Mouse (Mus musculus) fat pad, adult 2 months (tissue): Measurements from ENCODE around the gene Gtf3c2.

Experiments
- DNase-seq: peaks from one replicate; pipeline ENCODE4 v3.0.0-alpha.2; 2011; ENCODE audit warnings: low read depth, low spot score; ENCODE audit errors: extremely low read depth

Gene Gtf3c2

GRCm38 (mm10) chr5:31153516-31154151 is 26.3 kb downstream of the Gtf3c2 start:
- no peak for DNase-seq

DNA sequence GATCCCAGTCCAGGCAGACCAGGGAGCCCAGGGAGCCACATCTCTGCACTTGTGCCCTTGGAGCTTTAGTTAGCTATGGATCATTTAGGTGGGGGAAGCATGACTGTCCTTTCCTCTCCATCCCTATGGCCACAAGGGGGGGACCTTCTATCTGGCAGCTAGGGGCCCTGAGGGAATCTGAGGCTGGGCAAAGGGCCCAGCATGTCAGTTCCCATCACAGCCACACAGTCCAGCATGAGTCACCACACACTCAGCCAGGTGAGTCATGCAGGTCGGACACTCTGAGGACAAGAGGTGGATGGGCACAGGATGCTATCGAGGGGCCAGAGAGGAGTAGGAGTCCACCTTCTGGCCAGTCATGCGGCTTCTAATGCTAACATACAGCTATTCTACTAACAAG is 28.2 kb downstream of the Gtf3c2 start:
- DNase-seq, result no peak

DNA sequence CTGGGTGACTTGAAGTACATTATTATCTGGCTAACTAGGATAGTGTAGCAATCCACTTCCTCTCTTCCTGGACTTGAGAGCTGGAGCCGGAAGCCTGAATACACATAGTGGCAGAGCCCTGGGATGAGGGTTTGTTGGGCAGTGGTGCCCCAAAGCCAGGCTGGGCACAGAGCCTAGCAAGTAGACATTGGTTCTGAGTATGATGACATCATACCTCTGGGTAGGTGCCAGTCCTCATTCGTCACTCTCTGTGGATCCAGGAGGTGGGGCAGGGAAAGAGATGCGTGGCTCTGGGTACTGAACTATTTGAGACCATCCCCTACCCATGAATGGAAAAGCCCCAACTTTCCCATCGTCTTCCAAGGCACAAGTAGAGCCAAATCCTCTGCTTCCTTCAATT is 30.2 kb downstream of the Gtf3c2 start:
- DNase-seq, result no peak

DNA sequence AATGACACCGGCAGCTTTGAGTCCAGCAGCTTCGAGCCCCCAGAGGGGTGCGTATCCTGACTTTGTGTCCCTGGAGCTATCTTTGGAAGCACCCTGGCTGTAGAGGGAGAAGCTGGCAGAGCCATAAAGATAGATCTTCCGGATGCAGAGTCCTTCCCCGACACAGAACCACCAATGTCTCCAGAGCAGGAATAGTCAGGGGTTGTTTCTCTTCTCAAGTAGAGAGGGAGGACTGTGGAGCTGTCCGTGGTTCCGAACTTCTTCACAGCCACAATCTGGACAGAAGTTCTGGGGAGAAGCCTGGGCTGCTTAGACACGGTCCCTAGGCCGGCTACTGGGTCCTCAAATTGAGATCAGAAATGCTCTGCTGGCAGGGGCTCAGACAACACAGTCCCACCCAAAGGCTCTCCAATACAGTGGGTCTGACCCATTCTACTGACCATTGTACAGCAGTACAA is 40.9 kb downstream of the Gtf3c2 start:
- DNase-seq, result no peak

DNA sequence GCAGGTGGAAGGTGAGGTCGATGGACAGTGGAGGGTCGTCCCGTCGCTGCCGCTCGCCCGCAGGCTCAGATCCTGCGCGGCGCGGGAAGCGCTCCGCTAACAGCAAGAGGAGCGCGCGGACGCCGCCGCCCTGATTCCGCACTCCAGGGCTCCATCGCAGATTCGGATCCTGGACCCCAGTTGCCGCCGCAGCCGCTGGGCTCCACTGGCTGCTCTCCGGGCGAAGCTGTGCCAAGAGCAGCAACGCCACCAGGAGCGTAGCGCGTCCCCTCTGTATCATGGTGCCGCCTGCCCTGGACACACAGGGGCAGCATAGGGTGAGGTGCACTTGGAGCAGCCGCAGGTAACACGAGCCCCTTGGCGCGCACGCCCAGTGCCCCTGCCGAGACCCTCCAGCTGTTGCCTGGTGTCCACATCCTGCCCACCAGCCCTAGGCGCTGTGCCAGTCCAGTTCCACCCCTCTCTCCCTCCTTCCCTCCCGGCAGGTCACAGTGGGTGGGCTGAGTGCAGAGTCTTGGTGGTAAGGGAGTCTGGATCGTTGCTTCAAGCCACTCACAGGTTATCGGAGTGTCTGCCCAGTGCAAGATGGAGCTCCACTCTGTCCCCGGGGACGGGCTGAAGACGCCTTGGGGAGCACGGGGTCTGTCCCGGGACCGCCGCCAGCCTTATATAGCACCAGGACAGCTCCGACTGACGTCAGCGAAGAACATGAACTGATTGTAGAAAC is 41.5 kb downstream of the Gtf3c2 start, which contains the start of gene Ucn:
TSS of gene Ucn (minus strand) at position 589 of the 727 bp plus-strand sequence.
- no peak for DNase-seq

GRCm38 (mm10) chr5:31137658-31138057 is 42.3 kb downstream of the Gtf3c2 start:
- no peak for DNase-seq

DNA sequence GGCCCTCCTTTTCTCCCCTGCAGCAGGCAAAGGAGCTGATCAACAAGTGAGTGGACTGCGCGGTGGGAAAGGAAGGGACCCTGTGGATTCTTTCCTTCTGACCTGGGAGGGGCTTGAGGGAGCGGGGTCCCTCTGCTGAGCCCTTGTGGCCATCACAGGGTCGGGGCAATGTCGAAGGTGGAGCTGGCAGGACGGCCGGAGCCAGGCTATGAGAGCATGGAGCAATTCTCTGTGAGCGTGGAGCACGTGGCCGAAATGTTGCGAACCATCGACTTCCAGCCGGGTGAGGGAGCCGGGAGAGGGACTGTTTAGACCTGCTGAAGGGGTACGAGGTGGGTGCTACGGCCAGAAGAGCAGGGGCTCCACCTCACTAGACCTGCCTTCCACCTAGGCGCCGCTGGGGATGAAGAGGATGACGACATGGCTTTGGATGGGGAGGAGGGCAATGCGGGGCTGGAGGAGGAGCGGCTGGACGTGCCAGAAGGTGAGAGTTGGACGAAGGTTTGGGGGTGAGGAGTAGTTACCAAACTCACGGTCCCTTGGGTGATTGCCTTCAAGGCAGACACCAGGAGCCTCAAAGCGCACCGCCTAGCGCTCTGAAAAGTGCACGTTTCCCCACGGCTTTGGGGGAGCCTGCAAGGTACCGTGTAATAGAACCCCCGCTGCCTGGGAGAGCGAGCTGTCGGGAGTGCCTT is 43.1 kb downstream of the Gtf3c2 start:
- DNase-seq, result no peak

- DNase-seq, result no peak
Observed at GRCm38 (mm10) chr5:31126050-31126449, 53.9 kb downstream of the Gtf3c2 start.

GRCm38 (mm10) chr5:31123481-31123880 is 56.5 kb downstream of the Gtf3c2 start:
- no peak for DNase-seq

DNA sequence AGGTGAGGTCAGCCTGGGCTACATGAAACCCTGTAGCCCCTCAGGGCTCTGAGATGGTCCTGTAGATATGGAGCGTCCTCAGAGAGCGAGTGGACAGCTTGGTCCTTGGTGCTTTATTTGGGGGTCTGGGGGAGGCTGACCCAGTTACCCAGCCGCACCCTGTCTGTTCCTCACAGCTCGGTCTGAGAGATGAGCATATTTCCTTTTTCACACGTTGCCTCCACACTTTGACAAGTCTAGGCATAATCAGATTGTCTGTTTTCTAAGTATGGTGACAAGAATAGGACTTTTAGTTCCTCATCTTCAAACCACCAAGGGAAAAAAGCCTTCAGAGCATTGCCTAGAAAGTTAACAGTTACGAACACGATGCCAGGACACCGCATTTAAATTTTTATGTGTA is 58.8 kb downstream of the Gtf3c2 start:
- DNase-seq, result no peak

DNA sequence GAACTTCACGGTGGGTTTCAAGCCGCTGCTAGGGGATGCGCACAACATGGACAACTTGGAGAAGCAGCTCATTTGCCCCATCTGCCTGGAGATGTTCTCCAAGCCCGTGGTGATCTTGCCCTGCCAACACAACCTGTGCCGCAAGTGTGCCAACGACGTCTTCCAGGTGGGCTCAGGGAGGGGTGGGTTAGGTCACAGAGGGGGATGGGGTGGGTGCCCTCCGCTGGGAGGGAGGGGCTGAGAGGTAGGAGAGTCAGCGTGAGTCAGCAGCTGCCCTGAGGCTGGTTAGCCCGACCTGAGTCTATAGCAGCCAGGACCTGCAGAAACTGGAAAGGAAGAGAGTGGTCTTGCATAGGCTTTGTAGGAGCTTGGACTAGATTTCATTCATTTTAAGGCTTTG is 63.0 kb downstream of the Gtf3c2 start:
- DNase-seq, result no peak

DNA sequence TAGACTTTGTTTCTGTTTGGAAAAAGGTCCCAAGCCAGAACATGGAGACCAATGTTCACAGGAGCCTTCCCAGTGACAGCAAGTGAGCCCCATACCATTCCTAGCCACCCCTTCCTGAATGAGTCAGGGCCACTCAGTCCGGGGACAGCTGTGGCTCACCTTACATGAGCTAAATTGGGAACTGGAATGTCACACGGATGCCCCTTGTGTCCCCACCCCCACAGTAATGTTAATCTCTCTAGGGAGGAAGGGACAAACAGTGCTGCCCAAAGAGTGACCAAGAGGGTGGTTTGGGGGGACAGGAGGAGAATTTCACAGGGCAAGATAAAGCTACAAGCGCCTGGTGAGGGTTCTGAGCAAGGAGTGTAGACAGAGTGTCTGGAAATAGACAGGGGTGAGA is 63.6 kb downstream of the Gtf3c2 start, which contains the start of gene Trim54:
TSS of gene Trim54 (plus strand) at position 359 of the 400 bp plus-strand sequence.
- no peak for DNase-seq

DNA sequence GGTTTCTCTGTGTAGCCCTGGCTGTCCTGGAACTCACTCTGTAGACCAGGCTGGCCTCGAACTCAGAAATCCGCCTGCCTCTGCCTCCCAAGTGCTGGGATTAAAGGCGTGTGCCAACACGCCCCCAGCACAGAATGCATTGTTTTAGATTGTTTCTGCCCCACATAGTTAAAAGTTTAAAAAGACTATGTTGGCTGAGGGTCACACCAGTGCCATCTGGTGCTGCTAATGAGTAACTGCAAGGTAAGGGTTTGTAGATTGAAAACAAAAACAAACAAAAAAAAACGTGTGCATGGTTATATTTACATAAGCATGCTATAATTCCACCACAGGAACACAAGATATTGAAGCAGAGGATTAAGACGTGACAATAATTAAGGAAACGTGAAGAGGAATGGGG is 69.2 kb downstream of the Gtf3c2 start:
- no peak for DNase-seq

GRCm38 (mm10) chr5:31108000-31108490 is 71.9 kb downstream of the Gtf3c2 start, which contains the start of gene Slc30a3:
Gene Slc30a3, minus strand, starts transcription at chr5:31108237.
- no peak for DNase-seq
